Mouse (Mus musculus) CH12.LX (cell line): Measurements from ENCODE around the gene Pnpla2. TPM values are rescaled to one million over a fixed set of nuclear protein-coding genes. Genes with fewer than 3 reads are reported as not detected.

Experiments used
- polyA plus RNA-seq: library from polyadenylated mRNA; unstranded; fragments of >175 nt; gene quantifications from 2 replicates; pipeline ENCODE4 v1.2.1, GENCODE M21; 2012; ENCODE audit warnings: low read depth; ENCODE audit not compliant: insufficient read length
- total RNA-seq, 2 experiments: library from RNA; depleted of rRNA; stranded (reverse); fragments of 300-350 nt in 1 of 2; fragments of >200 nt in 1 of 2; gene quantifications; 2 replicates each; pipeline ENCODE4 v1.2.3; 2012 to 2014

The Pnpla2 gene
- total and polyA plus RNA-seq, 3 experiments, result 2.8 to 29.6 (median 11.7) TPM

Other genes starting within 250 kb of the Pnpla2 start
Only the 20 nearest of the 24 such genes appear.
- 11.2 and 26.2 TPM in 2 replicates for gene Irf7, start 188.7 kb upstream of the Pnpla2 start, total RNA-seq (2012; rRNA removed)
- gene Irf7, start 188.7 kb upstream of the Pnpla2 start, total RNA-seq (2014; rRNA removed), result 10.1 and 10.5 TPM in 2 replicates
- 6.5 and 7.7 TPM in 2 replicates for gene Irf7, start 188.7 kb upstream of the Pnpla2 start, polyA plus RNA-seq
- 1.0 and 1.9 TPM in 2 replicates for gene Cdhr5, start 178.4 kb upstream of the Pnpla2 start, total RNA-seq (2012; rRNA removed)
- gene Cdhr5, start 178.4 kb upstream of the Pnpla2 start, total RNA-seq (2014; rRNA removed), result 0.31 and 0.35 TPM in 2 replicates
- 3.3 and 3.9 TPM in 2 replicates for gene Cdhr5, start 178.4 kb upstream of the Pnpla2 start, polyA plus RNA-seq
- not detected in 2 replicates for gene Sct, start 176.1 kb upstream of the Pnpla2 start, total RNA-seq (2012; rRNA removed)
- gene Sct, start 176.1 kb upstream of the Pnpla2 start, total RNA-seq (2014; rRNA removed), result not detected in 2 replicates
- 0.49 TPM in 1 of 2 replicates, not detected in the other for gene Sct, start 176.1 kb upstream of the Pnpla2 start, polyA plus RNA-seq
- gene Drd4, start 163.2 kb upstream of the Pnpla2 start, total RNA-seq (2012; rRNA removed), result not detected in 2 replicates
- gene Drd4, start 163.2 kb upstream of the Pnpla2 start, total RNA-seq (2014; rRNA removed), result not detected in 2 replicates
- not detected in 2 replicates for gene Drd4, start 163.2 kb upstream of the Pnpla2 start, polyA plus RNA-seq
- 10.0 and 10.7 TPM in 2 replicates for gene Deaf1, start 127.5 kb upstream of the Pnpla2 start, total RNA-seq (2012; rRNA removed)
- 3.5 and 5.7 TPM in 2 replicates for gene Deaf1, start 127.5 kb upstream of the Pnpla2 start, total RNA-seq (2014; rRNA removed)
- 31.6 and 37.7 TPM in 2 replicates for gene Deaf1, start 127.5 kb upstream of the Pnpla2 start, polyA plus RNA-seq
- gene Tmem80, start 127.5 kb upstream of the Pnpla2 start, total RNA-seq (2012; rRNA removed), result 7.4 and 8.5 TPM in 2 replicates
- gene Tmem80, start 127.5 kb upstream of the Pnpla2 start, total RNA-seq (2014; rRNA removed), result 6.4 and 8.3 TPM in 2 replicates
- gene Tmem80, start 127.5 kb upstream of the Pnpla2 start, polyA plus RNA-seq, result 8.2 and 9.9 TPM in 2 replicates
- gene Eps8l2, start 116.3 kb upstream of the Pnpla2 start, total RNA-seq (2012; rRNA removed), result 0.50 and 1.1 TPM in 2 replicates
- not detected in 2 replicates for gene Eps8l2, start 116.3 kb upstream of the Pnpla2 start, total RNA-seq (2014; rRNA removed)
- 0.51 and 0.91 TPM in 2 replicates for gene Eps8l2, start 116.3 kb upstream of the Pnpla2 start, polyA plus RNA-seq
- 188 and 205 TPM in 2 replicates for gene Taldo1, start 63.0 kb upstream of the Pnpla2 start, total RNA-seq (2012; rRNA removed)
- 228 and 237 TPM in 2 replicates for gene Taldo1, start 63.0 kb upstream of the Pnpla2 start, total RNA-seq (2014; rRNA removed)
- gene Taldo1, start 63.0 kb upstream of the Pnpla2 start, polyA plus RNA-seq, result 124 and 129 TPM in 2 replicates
- gene Gatd1, start 41.1 kb upstream of the Pnpla2 start, total RNA-seq (2012; rRNA removed), result 23.9 and 29.6 TPM in 2 replicates
- gene Gatd1, start 41.1 kb upstream of the Pnpla2 start, total RNA-seq (2014; rRNA removed), result 26.4 and 31.4 TPM in 2 replicates
- gene Gatd1, start 41.1 kb upstream of the Pnpla2 start, polyA plus RNA-seq, result 17.6 and 21.2 TPM in 2 replicates
- gene Cend1, start 25.7 kb upstream of the Pnpla2 start, total RNA-seq (2012; rRNA removed), result not detected in 2 replicates
- gene Cend1, start 25.7 kb upstream of the Pnpla2 start, total RNA-seq (2014; rRNA removed), result not detected in 2 replicates
- gene Cend1, start 25.7 kb upstream of the Pnpla2 start, polyA plus RNA-seq, result not detected in 2 replicates
- 16.1 and 20.8 TPM in 2 replicates for gene Slc25a22, start 17.3 kb upstream of the Pnpla2 start, total RNA-seq (2012; rRNA removed)
- gene Slc25a22, start 17.3 kb upstream of the Pnpla2 start, total RNA-seq (2014; rRNA removed), result 6.1 and 6.5 TPM in 2 replicates
- 31.5 and 32.1 TPM in 2 replicates for gene Slc25a22, start 17.3 kb upstream of the Pnpla2 start, polyA plus RNA-seq
- 7.8 and 9.6 TPM in 2 replicates for gene Pidd1, start 11.2 kb upstream of the Pnpla2 start, total RNA-seq (2012; rRNA removed)
- 5.1 and 5.8 TPM in 2 replicates for gene Pidd1, start 11.2 kb upstream of the Pnpla2 start, total RNA-seq (2014; rRNA removed)
- gene Pidd1, start 11.2 kb upstream of the Pnpla2 start, polyA plus RNA-seq, result 21.4 and 24.9 TPM in 2 replicates
- gene Rplp2, start 7.8 kb upstream of the Pnpla2 start, total RNA-seq (2012; rRNA removed), result 3,147 and 3,416 TPM in 2 replicates
- gene Rplp2, start 7.8 kb upstream of the Pnpla2 start, total RNA-seq (2014; rRNA removed), result 791 and 892 TPM in 2 replicates
- 2,025 and 2,969 TPM in 2 replicates for gene Rplp2, start 7.8 kb upstream of the Pnpla2 start, polyA plus RNA-seq
- gene Cracr2b, start 5.9 kb downstream of the Pnpla2 start, total RNA-seq (2012; rRNA removed), result not detected in 2 replicates
- not detected in 2 replicates for gene Cracr2b, start 5.9 kb downstream of the Pnpla2 start, total RNA-seq (2014; rRNA removed)
- gene Cracr2b, start 5.9 kb downstream of the Pnpla2 start, polyA plus RNA-seq, result not detected in 2 replicates
- gene Cd151, start 12.2 kb downstream of the Pnpla2 start, total RNA-seq (2012; rRNA removed), result 14.9 and 15.0 TPM in 2 replicates
- gene Cd151, start 12.2 kb downstream of the Pnpla2 start, total RNA-seq (2014; rRNA removed), result 10.1 and 10.6 TPM in 2 replicates
- gene Cd151, start 12.2 kb downstream of the Pnpla2 start, polyA plus RNA-seq, result 13.5 and 21.1 TPM in 2 replicates
- gene Polr2l, start 19.9 kb downstream of the Pnpla2 start, total RNA-seq (2012; rRNA removed), result 82.3 and 109 TPM in 2 replicates
- gene Polr2l, start 19.9 kb downstream of the Pnpla2 start, total RNA-seq (2014; rRNA removed), result 35.7 and 37.1 TPM in 2 replicates
- 57.5 and 64.8 TPM in 2 replicates for gene Polr2l, start 19.9 kb downstream of the Pnpla2 start, polyA plus RNA-seq
- gene Tspan4, start 20.0 kb downstream of the Pnpla2 start, total RNA-seq (2012; rRNA removed), result 28.9 and 30.0 TPM in 2 replicates
- gene Tspan4, start 20.0 kb downstream of the Pnpla2 start, total RNA-seq (2014; rRNA removed), result 23.8 and 28.4 TPM in 2 replicates
- 20.3 and 21.2 TPM in 2 replicates for gene Tspan4, start 20.0 kb downstream of the Pnpla2 start, polyA plus RNA-seq
- gene Chid1, start 84.7 kb downstream of the Pnpla2 start, total RNA-seq (2012; rRNA removed), result 49.6 and 50.5 TPM in 2 replicates
- gene Chid1, start 84.7 kb downstream of the Pnpla2 start, total RNA-seq (2014; rRNA removed), result 27.0 and 31.9 TPM in 2 replicates
- gene Chid1, start 84.7 kb downstream of the Pnpla2 start, polyA plus RNA-seq, result 42.3 and 47.5 TPM in 2 replicates
- 44.5 and 50.7 TPM in 2 replicates for gene Ap2a2, start 107.0 kb downstream of the Pnpla2 start, total RNA-seq (2012; rRNA removed)
- 30.0 and 31.6 TPM in 2 replicates for gene Ap2a2, start 107.0 kb downstream of the Pnpla2 start, total RNA-seq (2014; rRNA removed)
- 36.6 and 43.1 TPM in 2 replicates for gene Ap2a2, start 107.0 kb downstream of the Pnpla2 start, polyA plus RNA-seq
- under 0.01 TPM in 1 of 2 replicates, not detected in the other for gene Muc6, start 200.1 kb downstream of the Pnpla2 start, total RNA-seq (2012; rRNA removed)
- not detected in 2 replicates for gene Muc6, start 200.1 kb downstream of the Pnpla2 start, total RNA-seq (2014; rRNA removed)
- 0.12 and 0.13 TPM in 2 replicates for gene Muc6, start 200.1 kb downstream of the Pnpla2 start, polyA plus RNA-seq